In genomic region chr10:58657731-58658130, GRCm38 (mm10) we compare ENCODE assay signal across 12 mouse cellular contexts. TPM values are rescaled to one million over a fixed set of nuclear protein-coding genes. Genes with fewer than 3 reads are reported as not detected.
"Had no signal": no experiment of that assay in that cellular context is flagged by ENCODE, and none has a peak within 500 bp of the region (broad histone marks: within the 10 kb centered on the region; RNA-seq: fewer than 3 reads in every experiment).

No protein-coding gene starts in this region.

- H3K4me2 ChIP-seq: limb, embryonic 15.5 days; liver, embryonic 12.5 days; midbrain, embryonic 12.5 days; neural tube, embryonic 13.5 days had no signal

- H3K27me3 ChIP-seq: limb, embryonic 15.5 days; midbrain, embryonic 12.5 days; neural tube, embryonic 13.5 days had no signal

- H3K27ac ChIP-seq: limb, embryonic 15.5 days; liver, embryonic 12.5 days; midbrain, embryonic 12.5 days; neural tube, embryonic 13.5 days had no signal

- H3K36me3 ChIP-seq: limb, embryonic 15.5 days; liver, embryonic 12.5 days; midbrain, embryonic 12.5 days; neural tube, embryonic 13.5 days had no signal

- H3K9ac ChIP-seq: limb, embryonic 15.5 days; liver, embryonic 12.5 days; midbrain, embryonic 12.5 days; neural tube, embryonic 13.5 days had no signal

- H3K4me1 ChIP-seq: limb, embryonic 15.5 days; liver, embryonic 12.5 days had no signal

- DNase-seq: retina, postnatal 1 day; right cerebral cortex, postnatal 4 days; spleen, adult 18-20 months; thymus, adult 18-20 months; thymus, postnatal 14 days had no signal

- H3K9me3 ChIP-seq: limb, embryonic 15.5 days; liver, embryonic 12.5 days; midbrain, embryonic 12.5 days; neural tube, embryonic 13.5 days had no signal

- ATAC-seq: intestine, embryonic 16.5 days; liver, embryonic 12.5 days; midbrain, embryonic 16.5 days had no signal

- H3K4me3 ChIP-seq: limb, embryonic 15.5 days; liver, embryonic 12.5 days; midbrain, embryonic 12.5 days; neural tube, embryonic 13.5 days had no signal

RNA-seq across cellular contexts. Expression of gene Edar, which starts 17.7 kb away (rescaled TPM):
- polyA plus RNA-seq: liver, embryonic 16.5 days had no signal
